Mouse (Mus musculus) thymus, adult 2 months (tissue): ENCODE data around the gene Ppp2r3d. TPM values are rescaled to one million over a fixed set of nuclear protein-coding genes. Genes with fewer than 3 reads are reported as not detected.
"Not testable (repeated sequence)": the region's sequence is repeated elsewhere in the genome, so short reads cannot be mapped to it uniquely, and the experiment has no call there.

Experiments
- DNase-seq: peaks from one replicate; pipeline ENCODE4 v3.0.0; 2021
- H3K27ac ChIP-seq: fragments of 200-500 bp; 2 replicates; pipeline ENCODE4 v1.5.1; 2012; ENCODE audit warnings: low read length, control low read depth; ENCODE audit not compliant: control insufficient read depth, insufficient read depth
- H3K27me3 ChIP-seq: fragments of 200-500 bp; 2 replicates; pipeline ENCODE4 v1.6.1; 2012; ENCODE audit warnings: mild to moderate bottlenecking, low read length, moderate library complexity, mixed read lengths; ENCODE audit not compliant: control insufficient read depth, insufficient read depth
- H3K36me3 ChIP-seq: fragments of 200-500 bp; 2 replicates; pipeline ENCODE4 v1.6.1; 2012; ENCODE audit warnings: mild to moderate bottlenecking, low read length, moderate library complexity; ENCODE audit not compliant: control insufficient read depth, insufficient read depth
- H3K4me1 ChIP-seq: fragments of 200-500 bp; replicated peaks from 2 replicates; pipeline ENCODE4 v1.6.1; 2012; ENCODE audit warnings: low read length; ENCODE audit not compliant: control insufficient read depth, insufficient read depth
- H3K4me3 ChIP-seq: fragments of 200-500 bp; 2 replicates; pipeline ENCODE4 v1.5.1; 2012; ENCODE audit warnings: mild to moderate bottlenecking, low read length, control low read depth, moderate library complexity; ENCODE audit not compliant: control insufficient read depth, insufficient read depth
- CTCF ChIP-seq: fragments of 200-500 bp; IDR thresholded peaks from 2 replicates; pipeline ENCODE4 v1.5.1; 2012; ENCODE audit warnings: mild to moderate bottlenecking, control low read depth, low read length, moderate library complexity, borderline replicate concordance; ENCODE audit not compliant: control insufficient read depth, poor library complexity, insufficient read depth; ENCODE audit errors: extremely low read depth
- POLR2A ChIP-seq: fragments of 200-500 bp; IDR thresholded peaks from 2 replicates; pipeline ENCODE4 v1.6.1; 2012; ENCODE audit warnings: mild to moderate bottlenecking, low read length, control low read depth, moderate library complexity; ENCODE audit not compliant: control insufficient read depth, poor library complexity, insufficient read depth; ENCODE audit errors: extremely low read depth
- WGBS: fragments of 180-500 bp; shearing (Covaris S2); methylation state at CpG from one replicate; pipeline ENCODE4 v1.1.7; 2018; 5-methylcytosine and 5-hydroxymethylcytosine counted together
- polyA plus RNA-seq: library from polyadenylated mRNA; depleted of rRNA; stranded (reverse); fragments of >200 nt; gene quantifications from 2 replicates; pipeline ENCODE4 v1.2.3, GENCODE M21; 2012; rRNA removed

Gene Ppp2r3d
- polyA plus RNA-seq, result 497 and 584 TPM in 2 replicates

DNA sequence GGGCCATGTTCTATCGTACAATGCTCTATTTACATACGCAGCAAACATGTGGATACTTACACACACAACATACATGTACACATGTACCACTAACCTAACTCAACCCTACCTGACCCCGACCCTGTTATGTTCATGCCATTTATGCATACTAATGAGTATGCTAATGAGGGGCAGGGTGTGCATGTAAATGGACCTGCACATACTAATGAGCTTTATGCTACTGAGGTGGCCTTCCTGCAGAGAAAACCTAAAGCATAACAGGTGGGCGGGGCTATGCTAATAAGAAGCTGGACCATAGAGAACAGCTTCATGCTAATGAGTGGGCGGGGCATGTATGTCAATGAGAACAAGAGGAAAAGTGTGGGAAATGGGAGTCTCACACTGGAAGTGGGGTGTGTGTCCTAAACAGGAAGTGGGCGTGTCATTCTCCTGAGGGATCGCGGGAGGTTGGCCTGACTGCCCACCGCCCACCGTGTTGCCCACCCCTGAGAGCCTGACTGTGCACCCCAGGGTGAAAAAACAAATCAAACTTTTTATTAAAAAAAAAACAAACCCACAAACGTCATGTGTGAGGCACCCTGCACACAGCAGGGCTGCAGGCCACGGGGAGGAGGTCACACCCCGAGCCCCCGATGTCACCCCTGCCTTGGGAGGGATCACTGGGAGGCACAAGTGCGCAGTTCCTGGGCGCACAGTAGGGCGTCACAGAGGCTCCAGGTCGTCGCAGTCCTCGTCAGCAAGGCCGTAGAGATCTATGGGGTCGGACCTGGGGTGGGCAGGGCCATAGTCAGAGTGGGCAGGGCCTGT is at the start of gene Ppp2r3d:
TSS of gene Ppp2r3d (minus strand) at position 803 of the 807 bp plus-strand sequence.
- Histone ChIP-seq H3K4me1 (peaks cover 4% of the 10 kb centered on the region), H3K36me3 (no peaks in the 10 kb centered on the region), H3K4me3 (no peak within 1 kb of the TSS), H3K27ac (no peak within 1 kb of the TSS), H3K27me3 (no peaks in the 10 kb centered on the region)
- peak; percentile 6 for DNase-seq
- TF ChIP-seq POLR2A (no peak), CTCF (no peak)
- WGBS, result 98% methylated on average over 22 of the region's 22 CpGs

GRCm38 (mm10) chr9:124493693-124494092 is 17.0 kb upstream of the Ppp2r3d start, which contains the start of gene Gm21836:
Gm21836 (minus strand) TSS chr9:124493793.
- not testable (repeated sequence) for H3K36me3 ChIP-seq, DNase-seq, H3K4me1 ChIP-seq, H3K27ac ChIP-seq, H3K27me3 ChIP-seq, H3K4me3 ChIP-seq
- 90% methylated on average over 2 of the region's 2 CpGs for WGBS

DNA sequence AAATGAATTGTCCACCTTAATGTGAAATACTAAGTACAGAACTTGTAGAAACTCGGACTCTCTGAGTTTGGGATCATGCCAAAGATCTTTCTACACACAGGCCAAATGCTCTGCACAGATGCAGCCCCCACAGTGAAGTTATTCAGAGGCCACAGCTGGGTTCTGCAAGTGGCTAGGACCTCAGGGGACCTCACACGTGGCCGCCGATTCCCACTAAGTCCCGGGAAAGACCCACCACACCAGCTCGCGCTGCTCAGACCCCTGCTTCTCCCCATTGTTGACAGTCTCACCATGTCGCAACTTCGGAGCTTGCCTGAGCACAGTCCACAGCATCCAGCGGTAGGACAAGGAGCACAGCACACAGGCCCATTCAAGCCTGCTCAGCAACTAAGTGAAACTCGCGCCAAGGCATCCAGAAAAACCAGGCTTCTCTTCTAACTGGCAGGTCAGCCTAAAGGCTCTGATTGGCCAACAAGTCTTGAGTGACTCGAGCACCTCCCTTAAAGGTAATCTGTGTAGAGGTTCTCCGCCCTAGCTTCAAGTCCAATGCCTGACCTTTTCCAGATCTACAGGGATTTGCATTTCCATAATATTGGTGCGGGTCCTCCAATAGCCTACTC is 3.8 kb upstream of the Ppp2r3d start:
- H3K36me3 ChIP-seq, H3K4me3 ChIP-seq, H3K27me3 ChIP-seq, DNase-seq, H3K4me1 ChIP-seq, H3K27ac ChIP-seq: not testable (repeated sequence)
- WGBS, result 86% methylated on average over 15 of the region's 15 CpGs

- no peaks in the 10 kb centered on the region for H3K36me3 ChIP-seq
- no peaks in the 10 kb centered on the region for H3K27me3 ChIP-seq
- H3K27ac ChIP-seq, result peak overlapping the region; percentile 33; the same call in 1 of the 2 replicates
- no peak overlapping the region for H3K4me3 ChIP-seq
- TF ChIP-seq CTCF (no peak), POLR2A (no peak)
- DNase-seq, result no peak
- WGBS, result 4% methylated on average over 3 of the region's 3 CpGs
- H3K4me1 ChIP-seq, result peaks cover 4% of the 10 kb centered on the region
These were observed 1.4 kb upstream of the Ppp2r3d start for GRCm38 (mm10) chr9:124478081-124478480.

DNA sequence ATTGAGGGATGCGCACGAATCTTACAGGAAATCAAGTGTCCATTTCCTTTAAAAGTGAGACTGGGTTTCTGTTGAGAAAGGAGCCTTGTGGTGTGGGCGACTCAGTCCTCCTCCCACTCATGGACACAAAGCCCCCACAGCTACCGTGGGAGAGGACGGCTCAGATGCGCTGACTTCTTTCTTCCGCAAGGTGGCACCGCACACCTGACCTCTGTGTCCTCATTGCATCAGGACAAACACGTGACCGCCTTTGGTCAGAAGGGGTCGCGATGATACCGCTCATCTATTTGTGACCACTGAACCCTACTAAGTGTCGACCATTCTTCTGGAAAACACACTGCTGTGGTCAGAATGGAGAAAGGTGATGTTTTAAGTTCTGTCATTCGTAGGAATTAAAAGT is 1.0 kb downstream of the Ppp2r3d start:
- no peak for TF ChIP-seq POLR2A
- TF ChIP-seq CTCF, result no peak
- no peak overlapping the region for H3K27ac ChIP-seq
- WGBS, result 96% methylated on average over 15 of the region's 15 CpGs

GRCm38 (mm10) chr9:124456572-124456971 is 20.1 kb downstream of the Ppp2r3d start:
- no peaks in the 10 kb centered on the region for H3K36me3 ChIP-seq
- peak; percentile 53 for DNase-seq
- no peaks in the 10 kb centered on the region for H3K27me3 ChIP-seq
- no peaks in the 10 kb centered on the region for H3K4me1 ChIP-seq
- no peak overlapping the region for H3K27ac ChIP-seq
- WGBS, result 10% methylated on average over 1 of the region's 1 CpGs
- H3K4me3 ChIP-seq, result no peak overlapping the region
- TF ChIP-seq POLR2A, result no peak

More for the DNA sequence above, 1.0 kb downstream of the Ppp2r3d start:
- no peak for DNase-seq
- H3K4me3 ChIP-seq, result no peak overlapping the region
- H3K36me3 ChIP-seq, result no peaks in the 10 kb centered on the region
- no peaks in the 10 kb centered on the region for H3K27me3 ChIP-seq
- peaks cover 4% of the 10 kb centered on the region for H3K4me1 ChIP-seq

DNA sequence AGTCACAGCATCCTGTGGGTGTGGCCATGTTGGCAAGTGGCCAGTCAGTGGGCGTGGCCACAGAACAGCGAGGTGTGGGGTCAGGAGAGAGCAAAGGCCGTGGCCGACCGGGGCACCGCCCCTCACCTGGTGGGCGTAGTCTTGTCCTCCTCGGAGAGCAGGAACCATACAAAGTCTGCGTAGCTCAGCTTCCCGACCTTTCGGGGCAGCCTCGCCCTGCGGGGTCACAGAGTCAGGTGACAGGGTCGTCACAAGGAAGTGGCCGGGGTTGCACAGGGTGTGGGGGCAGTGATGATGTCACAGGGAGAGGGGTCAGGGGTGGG is 34.2 kb downstream of the Ppp2r3d start:
- no peak overlapping the region for H3K27ac ChIP-seq
- peak; percentile 16 for DNase-seq
- H3K4me1 ChIP-seq, result no peaks in the 10 kb centered on the region
- WGBS, result 97% methylated on average over 15 of the region's 15 CpGs
- no peak overlapping the region for H3K4me3 ChIP-seq
- H3K27me3 ChIP-seq, result no peaks in the 10 kb centered on the region
- H3K36me3 ChIP-seq, result peaks cover 14% of the 10 kb centered on the region
- TF ChIP-seq POLR2A (no peak), CTCF (no peak)
